Mouse (Mus musculus) limb, embryonic 14.5 days (tissue): Measurements from ENCODE around the gene Cntn2. TPM values are rescaled to one million over a fixed set of nuclear protein-coding genes. Genes with fewer than 3 reads are reported as not detected.

Source experiments
- ATAC-seq: fragments of 200-750 bp; cut with Nextera tagmentation; 2 replicates; pipeline ENCODE4 v1.8.0; 2017; ENCODE audit warnings: low read depth, moderate number of reproducible peaks, moderate TSS enrichment; ENCODE audit not compliant: low FRiP score
- DNase-seq: peaks from one replicate; pipeline ENCODE4 v3.0.0-alpha.2; 2015; ENCODE audit warnings: low spot score
- H3K27ac ChIP-seq: fragments of 300-500 bp; sonication (generic); replicated peaks from 2 replicates; pipeline ENCODE4 v1.5.1; 2014; ENCODE audit warnings: low read depth, mild to moderate bottlenecking, low read length, moderate library complexity, mixed read lengths
- H3K27me3 ChIP-seq: fragments of 300-500 bp; sonication (generic); 2 replicates; pipeline ENCODE4 v1.6.1; 2014; ENCODE audit warnings: low read length, mixed read lengths; ENCODE audit not compliant: control insufficient read depth, insufficient read depth
- H3K36me3 ChIP-seq: fragments of 300-500 bp; sonication (generic); 2 replicates; pipeline ENCODE4 v1.6.1; 2014; ENCODE audit warnings: mild to moderate bottlenecking, low read length, moderate library complexity, mixed read lengths; ENCODE audit not compliant: control insufficient read depth, insufficient read depth
- H3K4me1 ChIP-seq: fragments of 300-500 bp; sonication (generic); 2 replicates; pipeline ENCODE4 v1.6.1; 2014; ENCODE audit warnings: antibody characterized with exemption, low read length, mixed read lengths; ENCODE audit not compliant: control insufficient read depth, insufficient read depth
- H3K4me2 ChIP-seq: fragments of 300-500 bp; sonication (generic); replicated peaks from 2 replicates; pipeline ENCODE4 v1.6.1; 2014; ENCODE audit warnings: low read depth, mild to moderate bottlenecking, low read length, moderate library complexity; ENCODE audit not compliant: severe bottlenecking
- H3K4me3 ChIP-seq: fragments of 300-500 bp; sonication (generic); replicated peaks from 2 replicates; pipeline ENCODE4 v1.5.1; 2014; ENCODE audit warnings: low read length
- H3K9ac ChIP-seq: fragments of 300-500 bp; sonication (generic); 2 replicates; pipeline ENCODE4 v1.6.1; 2014; ENCODE audit warnings: mild to moderate bottlenecking, low read depth, low read length, moderate library complexity; ENCODE audit not compliant: severe bottlenecking
- H3K9me3 ChIP-seq: fragments of 300-500 bp; sonication (generic); 2 replicates; pipeline ENCODE4 v1.6.1; 2016; ENCODE audit warnings: low read length; ENCODE audit not compliant: control insufficient read depth
- POLR2A ChIP-seq: fragments of 200-500 bp; IDR thresholded peaks from 2 replicates; pipeline ENCODE4 v1.8.0; 2012; ENCODE audit warnings: inconsistent platforms, mild to moderate bottlenecking, moderate library complexity, borderline replicate concordance; ENCODE audit not compliant: insufficient read depth, insufficient read length; ENCODE audit errors: extremely low read depth
- WGBS: fragments of 180-500 bp; shearing (Covaris S2); extraction: QIAGEN DNeasy Blood & Tissue Kit; methylation state at CpG from one replicate; pipeline ENCODE4 v1.1.7; 2014; 5-methylcytosine and 5-hydroxymethylcytosine counted together
- polyA plus RNA-seq, 2 experiments: library from polyadenylated mRNA; depleted of rRNA in 1 of 2; stranded (reverse) in 1 of 2; unstranded in 1 of 2; fragments of >200 nt; fragmentation: Nextera tagmentation in 1 of 2; extraction: Ambion mirVana in 1 of 2; gene quantifications; 2 replicates each; pipeline versions ENCODE4 v1.2.1 to v1.2.3; 2012 to 2014

Gene Cntn2
- polyA plus RNA-seq, 2 experiments = 0.84 to 1.1 TPM

DNA sequence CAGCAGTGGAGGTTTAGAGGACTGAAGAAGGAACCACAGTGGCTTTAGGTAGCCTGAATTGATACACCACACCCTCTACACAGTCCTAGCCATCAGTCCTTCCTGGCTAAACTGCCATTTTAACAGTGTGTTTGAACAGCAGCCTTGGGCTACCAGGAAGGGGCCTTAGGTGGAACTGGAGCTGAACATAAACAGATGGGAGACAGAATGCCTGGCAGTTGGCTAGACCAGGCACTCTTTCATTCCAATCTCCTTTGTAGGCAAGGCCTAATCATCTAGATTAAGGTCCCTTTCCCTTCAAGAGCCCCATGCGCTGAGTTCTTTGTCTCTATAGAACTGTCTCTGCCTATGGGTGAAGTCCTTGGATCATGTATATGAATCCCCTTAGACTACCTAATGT lies 28.6 kb upstream of the Cntn2 start:
- Histone ChIP-seq H3K27me3 (no peaks in the 10 kb centered on the region), H3K4me3 (no peak overlapping the region), H3K36me3 (no peaks in the 10 kb centered on the region), H3K9me3 (no peaks in the 10 kb centered on the region), H3K4me1 (no peaks in the 10 kb centered on the region), H3K27ac (no peak overlapping the region), H3K9ac (no peak overlapping the region), H3K4me2 (no peak overlapping the region)
- no peak for TF ChIP-seq POLR2A
- 96% methylated on average over 1 of the region's 1 CpGs for WGBS
- DNase-seq = no peak
- ATAC-seq = no peak

DNA sequence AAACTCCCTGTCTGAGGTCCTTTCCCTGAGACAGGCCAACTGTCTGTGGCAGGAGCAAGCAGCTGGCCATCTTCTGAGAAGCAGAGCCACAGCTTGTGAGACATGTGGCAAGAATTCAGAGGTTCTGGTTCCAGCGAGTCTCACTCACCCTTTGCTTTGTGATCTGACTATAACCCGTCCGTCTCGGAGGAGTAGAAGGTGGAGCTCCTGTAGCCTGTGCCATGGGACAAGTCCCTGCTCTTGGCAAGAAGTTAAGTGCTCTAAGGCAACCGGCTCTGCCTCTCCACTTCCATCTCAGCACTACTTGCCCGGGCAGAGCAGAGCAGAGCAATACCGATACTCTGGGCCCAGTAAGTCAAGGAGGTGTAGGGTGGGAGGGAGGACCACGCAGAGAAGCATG lies 27.9 kb upstream of the Cntn2 start:
- TF ChIP-seq POLR2A = no peak
- Histone ChIP-seq H3K4me3 (no peak overlapping the region), H3K27me3 (no peaks in the 10 kb centered on the region), H3K27ac (no peak overlapping the region), H3K9ac (no peak overlapping the region), H3K4me1 (no peaks in the 10 kb centered on the region), H3K4me2 (no peak overlapping the region), H3K9me3 (no peaks in the 10 kb centered on the region), H3K36me3 (no peaks in the 10 kb centered on the region)
- ATAC-seq = no peak
- 84% methylated on average over 8 of the region's 8 CpGs for WGBS
- no peak for DNase-seq

- Histone ChIP-seq H3K9me3 (no peaks in the 10 kb centered on the region), H3K4me2 (no peak overlapping the region), H3K36me3 (no peaks in the 10 kb centered on the region), H3K4me3 (no peak overlapping the region), H3K27ac (no peak overlapping the region), H3K9ac (no peak overlapping the region), H3K27me3 (no peaks in the 10 kb centered on the region), H3K4me1 (no peaks in the 10 kb centered on the region)
- 92% methylated on average over 15 of the region's 15 CpGs for WGBS
- ATAC-seq (no peak), DNase-seq (no peak)
- no peak for TF ChIP-seq POLR2A
These were observed 27.2 kb upstream of the Cntn2 start for GRCm38 (mm10) chr1:132570068-132570780.

DNA sequence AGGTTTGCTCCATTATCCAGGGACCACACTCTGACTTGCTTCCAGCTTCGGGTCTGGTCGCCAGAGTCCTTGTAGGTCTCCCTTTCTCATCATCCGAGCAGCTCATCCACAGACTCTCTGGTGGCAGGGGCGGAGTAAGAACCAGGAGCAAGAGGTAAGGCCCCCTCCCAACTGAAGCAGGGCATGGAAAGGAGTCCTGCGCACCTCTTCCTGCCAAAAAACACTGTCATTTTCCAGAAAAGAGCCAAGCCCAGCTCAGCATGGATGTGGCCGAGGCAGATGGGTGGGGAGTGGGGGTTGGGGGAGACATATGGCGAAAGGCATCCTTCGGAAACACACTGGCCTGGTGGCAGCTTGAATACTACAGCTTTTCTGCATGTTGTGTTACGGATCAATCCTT lies 26.5 kb upstream of the Cntn2 start:
- Histone ChIP-seq H3K4me2 (no peak overlapping the region), H3K4me1 (no peaks in the 10 kb centered on the region), H3K36me3 (no peaks in the 10 kb centered on the region), H3K9me3 (no peaks in the 10 kb centered on the region), H3K4me3 (no peak overlapping the region), H3K27me3 (no peaks in the 10 kb centered on the region), H3K9ac (no peak overlapping the region), H3K27ac (no peak overlapping the region)
- WGBS = 80% methylated on average over 9 of the region's 9 CpGs
- TF ChIP-seq POLR2A = no peak
- DNase-seq (no peak), ATAC-seq (no peak)

DNA sequence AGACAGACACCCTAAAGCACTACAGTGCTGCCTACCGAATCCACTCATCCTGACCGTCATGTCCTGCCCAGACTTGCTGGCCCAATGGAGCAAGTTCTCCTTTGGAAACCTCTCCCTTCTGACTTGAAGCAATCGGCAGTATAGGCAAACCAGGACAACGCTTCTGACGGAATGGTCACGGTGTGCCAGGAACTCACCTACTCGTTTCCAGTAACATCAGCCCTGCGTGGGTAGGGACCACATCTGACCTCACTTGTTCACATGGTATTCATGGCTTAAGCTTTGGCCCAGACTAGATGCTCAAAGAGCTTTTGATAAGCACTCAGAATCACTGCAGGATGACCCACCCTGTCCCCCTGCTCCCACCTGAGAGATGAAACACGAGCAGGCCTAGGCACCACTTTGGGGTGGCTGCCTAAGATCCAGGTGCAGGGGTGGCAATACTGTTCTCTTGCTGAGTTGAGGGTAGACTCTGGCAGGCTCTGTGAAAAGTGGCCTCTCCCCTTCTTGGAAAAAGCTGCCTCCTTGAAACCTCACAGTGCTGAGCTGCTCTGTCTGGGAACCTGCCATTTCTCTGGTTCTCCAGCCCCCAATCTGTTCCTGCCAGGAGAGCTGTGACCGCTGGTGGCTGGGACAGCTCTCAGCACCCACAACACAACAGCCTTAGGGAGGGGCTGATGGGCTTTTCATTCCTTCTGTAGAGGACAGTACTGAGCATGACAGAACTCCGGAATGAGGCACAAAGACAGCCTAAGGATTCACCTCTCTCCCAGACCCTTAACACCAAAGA lies 24.5 kb upstream of the Cntn2 start:
- 74% methylated on average over 11 of the region's 11 CpGs for WGBS
- ATAC-seq (no peak), DNase-seq (no peak)
- Histone ChIP-seq H3K27ac (no peak overlapping the region), H3K4me1 (no peaks in the 10 kb centered on the region), H3K9ac (no peak overlapping the region), H3K4me3 (no peak overlapping the region), H3K9me3 (no peaks in the 10 kb centered on the region), H3K27me3 (no peaks in the 10 kb centered on the region), H3K36me3 (no peaks in the 10 kb centered on the region), H3K4me2 (no peak overlapping the region)
- no peak for TF ChIP-seq POLR2A
